Mouse (Mus musculus): ENCODE data around the gene Sim2. TPM values are rescaled to one million over a fixed set of nuclear protein-coding genes. Genes with fewer than 3 reads are reported as not detected.

The Sim2 gene
- total RNA-seq, 2 experiments from 2014 or later: not detected

DNA sequence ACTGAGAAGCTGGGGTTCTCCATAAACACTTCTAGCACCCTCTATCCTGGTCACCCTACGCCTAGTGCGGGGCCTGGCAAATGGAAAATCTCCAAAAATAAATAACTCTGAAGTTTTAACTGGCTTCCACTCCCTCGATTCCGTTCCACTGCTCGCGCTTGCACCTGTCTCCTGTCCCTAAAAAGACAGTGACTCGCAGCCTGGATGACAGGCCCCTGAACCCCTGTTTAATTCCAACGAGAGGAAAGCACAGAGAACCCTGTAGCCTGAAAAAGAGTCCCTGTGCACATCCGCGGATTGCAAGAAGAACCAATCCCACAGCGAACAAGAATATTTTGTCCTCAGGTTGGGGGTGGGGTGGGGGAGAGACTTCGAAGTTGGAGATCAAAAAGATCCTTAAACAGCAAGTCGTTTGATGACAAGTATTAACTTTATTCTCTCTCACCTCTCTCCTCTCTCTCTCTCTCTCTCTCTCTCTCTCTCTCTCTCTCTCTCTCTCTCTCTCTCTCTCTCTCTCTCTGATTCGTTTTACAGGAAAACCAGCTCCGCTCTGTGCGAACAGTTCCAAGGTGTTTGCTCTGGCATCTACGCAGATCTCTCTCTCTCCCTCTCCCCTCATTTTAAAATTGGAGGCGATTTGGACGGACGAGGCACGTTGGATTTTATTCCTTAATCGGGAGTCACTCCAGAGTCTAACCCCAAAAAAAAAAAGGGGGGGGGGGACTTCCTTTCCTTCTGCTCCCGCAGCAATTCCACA, 6.2 kb upstream of the Sim2 start:
- ATAC-seq (ENCODE audit: poor library complexity, severe bottlenecking): no peak

DNA sequence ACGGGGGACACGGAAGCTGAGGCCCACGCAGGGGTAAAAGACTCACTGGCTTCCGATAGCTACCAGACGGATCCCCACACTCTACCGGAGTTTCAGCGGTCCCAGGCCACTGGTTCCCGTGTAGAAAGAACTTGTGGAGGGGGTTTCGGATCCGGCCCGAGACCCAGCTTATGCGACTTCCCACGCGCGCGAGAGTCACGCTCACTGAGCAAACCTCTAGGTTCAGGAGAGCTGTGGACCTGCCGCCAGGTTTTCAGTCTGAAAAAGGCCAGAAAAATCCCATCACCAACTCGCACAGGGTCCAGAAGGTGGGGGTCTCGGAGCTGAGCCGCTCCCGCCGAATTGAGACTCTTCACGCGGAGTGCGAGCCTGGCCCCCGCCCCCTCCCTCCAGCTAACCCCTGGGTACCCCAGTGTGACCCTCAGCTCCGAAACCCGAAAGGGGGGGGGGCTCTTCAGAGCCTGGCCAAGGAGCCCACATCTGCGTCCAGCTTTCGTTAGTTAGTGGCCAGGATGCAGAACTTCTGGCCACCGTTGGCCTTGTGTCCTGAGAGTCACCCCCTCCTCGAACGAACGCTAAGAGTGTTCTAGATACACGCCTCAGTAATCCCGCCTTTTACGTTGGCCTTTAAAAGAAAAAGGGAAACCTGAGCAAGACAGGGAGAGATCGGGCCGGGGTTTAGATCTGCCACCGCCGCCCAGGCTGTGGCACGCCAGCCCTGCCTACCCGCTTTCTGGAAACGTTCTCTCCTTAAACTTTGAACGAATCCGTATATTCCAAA, 5.5 kb upstream of the Sim2 start:
- ATAC-seq (ENCODE audit: poor library complexity, severe bottlenecking): 0 out of 2 replicates have a peak, but pooled peaks have one; percentile 15

DNA sequence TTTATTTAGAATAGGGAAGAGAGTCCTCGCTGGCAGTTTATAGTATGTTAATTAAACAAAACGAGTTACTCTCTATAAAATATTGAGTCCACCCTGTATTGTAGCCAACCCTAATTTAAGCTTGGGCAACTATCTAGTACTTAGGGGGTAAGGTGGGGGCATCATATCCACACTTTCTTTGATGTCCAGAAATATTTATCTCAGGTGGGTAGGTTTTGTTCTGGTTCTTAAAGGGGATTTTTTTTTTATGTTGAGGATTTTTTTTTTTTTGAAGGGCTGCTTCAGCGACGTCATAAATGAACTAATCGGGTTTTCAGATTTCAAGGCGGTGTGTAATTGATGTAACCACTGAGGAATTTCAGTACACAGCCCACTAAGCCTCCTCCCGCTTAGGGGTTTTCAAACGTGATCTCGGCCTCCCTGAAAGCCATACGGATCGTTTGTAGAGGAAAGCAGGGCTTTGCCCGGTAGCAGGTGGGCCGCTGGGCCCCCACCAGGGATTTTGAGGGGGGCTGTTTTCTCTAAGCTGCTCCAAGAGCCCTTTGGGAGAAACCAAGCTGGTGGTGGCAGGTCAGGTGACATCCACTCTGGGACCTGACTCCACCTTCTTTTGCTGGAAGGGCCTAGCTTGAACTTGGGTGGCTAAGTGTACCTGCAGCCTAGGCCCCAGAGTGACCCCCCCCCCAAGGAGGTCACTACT, 4.7 kb upstream of the Sim2 start:
- ATAC-seq (ENCODE audit: poor library complexity, severe bottlenecking): no peak

DNA sequence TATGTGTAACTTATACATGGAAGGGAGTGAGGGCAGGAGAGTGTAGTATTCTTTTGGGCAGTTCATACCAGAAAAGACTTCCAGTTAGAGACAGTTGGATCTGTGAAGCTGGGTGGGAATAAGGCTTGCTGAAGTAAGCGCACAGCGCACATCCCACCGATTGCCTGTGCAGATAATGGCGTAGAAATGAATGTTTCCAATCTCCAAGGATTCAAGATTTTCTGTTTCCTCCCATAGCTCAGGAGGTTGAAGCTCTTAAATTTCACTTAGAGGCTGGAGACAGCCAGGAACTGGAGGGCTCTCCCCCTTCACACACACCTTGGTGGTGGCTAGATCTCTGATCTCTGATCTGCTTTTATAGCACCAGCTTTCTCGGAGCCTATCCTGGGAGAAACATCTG, 3.1 kb upstream of the Sim2 start:
- no peak for ATAC-seq (ENCODE audit: poor library complexity, severe bottlenecking)

DNA sequence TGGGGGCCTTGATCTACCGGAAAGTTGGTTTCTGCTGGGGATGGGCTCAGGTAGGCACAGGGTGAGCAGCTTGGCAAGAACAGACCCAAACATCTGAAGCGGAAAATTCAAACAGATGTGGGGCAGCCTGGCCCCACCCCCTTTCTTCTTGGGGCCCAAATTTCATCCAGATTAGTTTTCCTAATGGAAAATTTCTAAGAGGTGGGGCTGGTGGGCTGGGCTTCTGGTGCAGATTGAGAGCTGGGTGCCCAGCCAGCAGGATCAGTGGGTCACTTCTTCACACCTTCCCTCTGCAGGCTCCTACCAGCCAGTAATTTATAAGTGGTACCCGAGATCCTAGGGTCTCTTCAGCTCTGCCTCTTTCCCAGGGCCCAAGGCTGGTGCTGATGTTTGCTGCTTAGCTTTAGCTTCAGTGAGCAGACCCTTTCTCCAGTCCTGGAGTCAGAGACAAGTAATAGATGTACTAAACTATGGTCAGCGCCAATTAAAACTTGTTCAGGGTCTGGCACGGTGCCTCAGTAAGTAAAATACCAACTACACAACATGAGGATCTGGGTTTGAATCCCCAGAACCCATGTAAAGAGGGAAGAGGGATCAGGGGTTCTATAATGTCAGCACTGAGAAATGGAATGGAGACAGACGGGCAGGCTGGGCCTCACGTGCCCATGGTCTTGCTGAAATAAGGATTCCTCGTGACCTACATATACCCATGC, 2.6 kb upstream of the Sim2 start:
- ATAC-seq (ENCODE audit: poor library complexity, severe bottlenecking): no peak

DNA sequence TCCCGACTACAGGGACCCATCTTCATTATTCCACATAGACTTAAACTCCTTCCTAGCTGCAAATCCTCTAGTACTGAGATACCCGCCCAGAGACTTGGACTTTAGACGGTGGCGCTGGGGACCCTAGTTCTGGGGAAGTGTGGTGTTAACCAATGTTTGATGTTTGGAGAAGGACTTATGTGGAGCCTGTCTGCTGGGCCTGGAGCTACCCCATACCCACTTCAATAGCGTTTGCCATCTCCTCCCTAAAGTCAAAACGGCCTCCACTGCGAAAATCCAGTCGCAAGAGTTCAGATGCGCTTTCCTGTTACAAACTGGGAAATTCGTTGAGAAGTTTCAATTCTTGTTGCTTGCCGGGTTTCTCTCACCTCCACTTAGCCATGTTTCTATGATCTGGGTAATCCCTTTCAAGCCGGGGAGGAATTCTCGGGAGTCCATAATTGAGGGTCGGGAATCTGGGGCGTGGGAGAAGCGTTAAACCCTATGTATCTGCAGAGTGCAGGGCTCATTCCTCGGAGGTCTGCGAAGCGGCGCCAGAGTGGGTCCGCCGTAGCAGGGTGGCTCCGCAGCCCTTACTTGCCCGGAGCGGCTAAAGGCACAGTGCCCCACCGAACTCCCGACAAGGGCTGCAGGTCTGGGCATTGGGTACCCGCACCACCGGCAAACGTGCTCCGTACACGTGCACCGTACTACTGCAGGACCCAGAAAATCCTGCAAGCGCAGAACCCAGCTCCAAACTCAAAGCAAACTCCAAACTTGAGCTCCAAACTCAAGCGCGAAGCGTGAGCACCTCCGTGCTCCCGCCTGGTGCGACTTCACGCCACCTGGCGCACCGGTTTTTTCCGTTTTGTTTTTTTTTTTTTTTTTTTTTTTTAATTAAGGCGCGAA, 1.5 kb upstream of the Sim2 start:
- no peak for ATAC-seq (ENCODE audit: poor library complexity, severe bottlenecking)

DNA sequence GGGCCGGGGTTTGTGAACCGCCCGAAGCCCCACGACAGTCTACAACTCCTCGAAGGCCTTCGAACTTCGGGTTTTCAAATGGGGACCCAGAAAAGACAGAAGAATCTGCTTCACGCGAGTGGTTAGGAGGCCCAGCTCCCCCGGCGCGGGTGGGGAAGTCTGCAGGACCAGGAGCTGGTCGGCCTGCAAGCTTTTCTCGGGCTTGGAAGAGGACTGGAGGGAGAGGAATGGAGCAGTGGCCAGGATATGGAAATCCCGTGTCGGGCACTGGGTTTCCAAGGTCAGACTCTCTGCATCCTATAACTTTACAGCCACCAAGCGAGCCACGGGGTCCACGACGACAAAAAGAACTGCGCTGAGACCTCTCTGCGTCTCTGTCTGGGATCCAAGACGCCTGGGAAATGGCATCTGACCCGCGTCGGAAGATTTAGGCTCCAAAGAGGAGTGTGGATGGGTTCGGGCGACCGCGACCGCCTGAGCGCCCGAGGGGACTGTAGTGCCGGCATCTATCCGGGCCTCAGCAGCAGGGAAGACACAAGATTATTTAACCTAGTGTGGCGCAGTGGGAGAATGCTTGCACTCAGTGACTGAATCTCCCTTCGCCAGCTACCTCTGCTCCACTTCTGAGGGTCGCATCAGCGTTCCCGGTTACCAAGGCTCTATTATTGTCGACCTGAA, 744 bp upstream of the Sim2 start:
- no peak for ATAC-seq (ENCODE audit: poor library complexity, severe bottlenecking)

DNA sequence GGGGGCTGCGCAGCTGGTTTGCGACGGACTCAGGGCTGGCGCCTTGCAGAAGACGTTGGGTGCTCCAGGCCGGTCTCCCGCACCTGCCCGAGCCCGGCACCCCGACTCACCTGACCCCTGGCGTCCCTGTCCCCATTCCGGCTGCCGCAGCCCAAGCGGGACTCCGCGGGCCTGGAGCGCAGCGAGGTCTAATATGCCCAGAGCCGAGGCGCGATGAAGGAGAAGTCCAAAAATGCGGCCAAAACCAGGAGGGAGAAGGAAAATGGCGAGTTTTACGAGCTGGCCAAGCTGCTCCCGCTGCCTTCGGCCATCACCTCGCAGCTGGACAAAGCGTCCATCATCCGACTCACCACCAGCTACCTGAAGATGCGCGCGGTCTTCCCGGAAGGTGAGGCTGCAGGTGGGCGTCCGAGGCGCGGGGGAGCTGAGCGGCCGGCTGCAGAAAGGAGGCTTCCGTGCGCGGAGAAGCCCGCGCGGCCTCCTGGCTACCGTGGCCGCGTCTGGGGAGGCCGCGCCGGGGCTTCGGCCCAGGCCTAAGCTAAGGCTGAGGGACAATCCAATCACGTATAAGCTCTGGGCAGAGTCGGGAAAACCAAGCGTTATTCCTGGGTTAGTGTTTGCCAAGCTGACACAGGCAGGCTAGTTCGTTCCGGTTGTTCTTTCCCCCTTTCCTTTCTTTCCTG, 1.0 kb downstream of the Sim2 start:
- no peak for ATAC-seq (ENCODE audit: poor library complexity, severe bottlenecking)

DNA sequence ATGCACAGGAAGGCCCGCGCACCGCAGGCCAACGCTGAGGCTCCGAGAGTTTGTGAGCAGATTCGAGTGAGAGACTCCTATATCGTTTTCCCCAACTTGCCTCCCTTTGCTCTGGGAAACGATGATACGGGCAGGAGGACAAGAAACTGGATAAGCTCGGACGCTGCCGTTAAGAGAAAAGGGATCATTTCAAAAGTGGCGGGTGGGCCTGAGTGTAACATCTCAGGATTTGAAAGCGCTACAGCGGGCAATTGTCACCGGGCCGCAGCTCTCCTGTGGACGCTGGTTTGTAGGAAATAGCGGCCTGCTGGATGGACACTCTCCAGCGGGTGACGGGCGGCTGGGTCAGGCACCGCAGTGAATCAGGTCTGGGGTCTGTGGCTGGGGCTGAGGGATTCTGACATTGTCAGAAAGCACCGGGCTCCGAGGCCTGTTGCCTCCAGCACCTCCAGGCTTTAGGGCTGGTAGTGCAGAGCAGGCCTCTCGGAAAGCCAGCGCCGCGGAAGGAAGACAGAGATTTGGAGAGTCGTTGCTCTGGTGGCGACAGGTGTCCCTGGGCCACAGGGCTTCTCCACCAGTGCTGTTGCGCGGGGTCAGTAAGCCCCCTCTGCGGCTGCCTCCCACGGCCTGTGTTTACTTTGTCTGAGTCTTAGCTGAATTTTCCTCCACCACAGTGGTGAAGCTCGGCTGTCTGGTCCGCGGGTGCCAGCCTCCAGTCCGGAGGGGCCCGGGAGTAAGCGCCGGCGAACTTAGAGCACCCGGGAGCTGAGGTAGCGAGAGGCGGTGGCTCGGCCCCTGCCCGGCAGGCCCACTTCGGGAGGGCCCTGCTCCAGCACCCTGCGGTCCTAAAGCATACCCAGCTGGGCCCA, 2.2 kb downstream of the Sim2 start:
- no peak for ATAC-seq (ENCODE audit: poor library complexity, severe bottlenecking)

DNA sequence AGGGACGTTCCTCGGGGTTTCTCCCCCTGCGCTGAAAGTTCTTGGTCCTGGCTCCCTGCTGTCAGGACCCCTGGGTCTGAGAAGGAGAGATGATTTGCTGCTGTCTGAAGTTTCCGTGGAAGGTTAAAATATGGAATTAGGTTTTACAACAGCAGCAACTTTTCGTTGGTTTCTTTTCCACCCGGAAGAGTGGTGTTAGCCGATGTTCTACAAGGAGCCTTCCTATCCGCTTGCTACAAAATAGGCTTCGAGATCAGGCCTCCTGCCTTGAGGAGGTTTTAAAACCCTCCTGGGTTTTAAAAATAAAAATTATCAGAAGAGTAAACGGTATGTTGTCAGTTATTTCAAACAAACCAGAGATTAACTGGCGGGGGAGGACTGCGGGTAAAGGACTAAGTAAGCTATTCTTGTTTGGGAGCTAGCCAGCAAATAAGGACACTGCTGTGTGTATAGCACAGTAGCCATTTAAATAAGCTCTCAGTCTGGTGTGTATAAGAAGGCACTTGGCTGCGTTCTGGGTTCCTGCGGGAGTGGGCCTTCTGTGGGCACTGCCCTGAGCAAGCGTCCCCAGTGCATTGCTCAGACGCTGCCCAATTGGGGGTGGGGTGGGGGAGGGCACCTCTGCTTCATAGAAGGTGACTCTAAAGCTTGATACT, 3.0 kb downstream of the Sim2 start:
- no peak for ATAC-seq (ENCODE audit: poor library complexity, severe bottlenecking)

DNA sequence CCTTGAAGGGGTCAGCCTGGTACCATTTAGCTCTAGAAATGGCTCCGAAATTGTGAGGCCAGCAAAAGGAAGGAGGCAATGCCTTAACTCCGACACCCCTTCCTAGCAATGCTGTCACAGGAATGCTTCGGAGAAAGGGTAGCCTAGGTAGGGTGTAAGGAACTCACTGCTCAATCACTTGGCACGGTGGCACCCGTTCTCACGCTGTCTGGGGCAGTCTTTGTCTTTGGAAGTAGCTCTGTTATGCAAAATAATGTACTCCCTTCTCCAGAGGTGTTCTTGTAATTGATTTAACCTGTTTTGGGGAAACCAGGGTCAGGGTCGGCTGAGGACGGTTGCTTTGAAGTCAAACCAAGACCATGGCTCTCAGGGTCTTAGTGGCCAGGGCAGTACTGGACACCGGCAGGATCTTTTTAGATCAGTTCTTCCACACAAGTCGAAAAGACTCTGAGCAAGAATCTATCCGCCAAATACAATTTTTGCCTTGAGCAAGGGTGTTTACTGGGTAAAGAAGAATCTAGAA, 3.6 kb downstream of the Sim2 start:
- ATAC-seq (ENCODE audit: poor library complexity, severe bottlenecking): no peak

DNA sequence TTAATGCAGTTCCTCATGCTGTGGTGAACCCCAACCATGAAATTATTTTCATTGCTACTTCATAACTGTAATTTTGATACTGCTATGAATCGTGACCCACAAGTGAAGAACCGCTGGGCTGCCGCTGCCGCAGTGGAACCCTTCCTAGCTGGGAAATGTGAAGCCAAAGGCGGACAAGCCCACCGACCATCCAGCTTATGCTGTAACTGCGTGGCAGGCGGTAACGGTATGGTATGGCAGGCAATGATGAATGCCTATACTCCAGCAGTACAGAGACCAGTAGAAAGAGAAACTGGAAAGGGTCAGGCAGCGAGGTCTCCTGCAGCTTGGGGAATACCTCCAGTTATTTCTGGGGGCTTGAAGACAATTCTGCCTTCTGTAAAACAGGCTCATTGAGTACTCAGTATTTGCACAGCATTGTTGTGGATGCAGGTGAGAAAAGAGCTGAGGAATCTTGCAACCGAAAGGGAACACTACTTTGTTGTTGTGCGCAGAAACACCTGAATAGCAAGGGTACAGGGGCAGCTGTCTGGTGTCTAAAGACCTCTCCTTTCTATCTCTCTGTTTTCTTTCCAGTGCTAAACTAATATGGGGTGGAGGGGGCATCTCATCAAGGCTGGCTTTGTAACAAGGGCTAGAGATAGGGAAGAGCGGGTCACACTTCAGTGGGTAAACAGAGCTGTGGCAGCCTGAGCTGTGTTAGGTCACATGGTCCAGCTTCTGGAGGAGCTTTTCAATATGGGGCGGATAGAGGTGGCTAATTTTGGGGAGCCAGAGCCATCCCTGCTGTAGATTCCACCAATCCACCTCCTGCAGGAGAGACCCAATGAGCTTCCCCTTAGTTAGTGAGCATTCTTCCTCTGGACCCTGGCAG, 4.3 kb downstream of the Sim2 start:
- no peak for ATAC-seq (ENCODE audit: poor library complexity, severe bottlenecking)

DNA sequence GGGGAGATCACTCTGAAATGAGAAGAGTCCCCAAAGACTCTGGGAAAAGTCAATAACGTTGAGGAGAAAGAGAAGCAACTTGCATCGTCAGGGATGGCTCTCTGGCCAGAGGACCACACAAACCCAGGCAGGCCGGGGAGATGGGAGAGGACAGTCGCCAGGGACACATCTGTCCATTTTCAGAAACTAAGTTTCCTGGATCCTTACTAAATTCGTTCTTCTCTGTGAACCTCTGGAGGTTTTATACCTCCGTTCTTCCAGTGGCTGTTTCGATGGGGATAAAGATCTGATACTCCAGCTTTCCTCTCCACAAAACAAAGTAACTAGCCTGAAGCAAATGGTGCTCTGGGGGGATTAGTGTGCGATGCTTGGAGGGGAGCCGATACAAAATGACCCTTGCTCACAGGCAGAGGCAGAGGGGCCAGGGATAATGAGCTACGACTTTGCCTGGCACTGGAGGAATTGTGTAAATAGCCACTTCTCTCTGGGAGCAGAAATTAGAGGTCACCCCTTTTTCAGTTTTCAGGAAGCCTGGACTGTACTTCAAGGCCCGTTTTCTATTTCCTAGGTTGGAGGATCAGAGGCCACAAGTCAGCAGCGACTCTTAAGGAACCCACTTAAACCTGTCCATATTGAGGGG, 7.9 kb downstream of the Sim2 start:
- ATAC-seq (ENCODE audit: poor library complexity, severe bottlenecking): no peak

DNA sequence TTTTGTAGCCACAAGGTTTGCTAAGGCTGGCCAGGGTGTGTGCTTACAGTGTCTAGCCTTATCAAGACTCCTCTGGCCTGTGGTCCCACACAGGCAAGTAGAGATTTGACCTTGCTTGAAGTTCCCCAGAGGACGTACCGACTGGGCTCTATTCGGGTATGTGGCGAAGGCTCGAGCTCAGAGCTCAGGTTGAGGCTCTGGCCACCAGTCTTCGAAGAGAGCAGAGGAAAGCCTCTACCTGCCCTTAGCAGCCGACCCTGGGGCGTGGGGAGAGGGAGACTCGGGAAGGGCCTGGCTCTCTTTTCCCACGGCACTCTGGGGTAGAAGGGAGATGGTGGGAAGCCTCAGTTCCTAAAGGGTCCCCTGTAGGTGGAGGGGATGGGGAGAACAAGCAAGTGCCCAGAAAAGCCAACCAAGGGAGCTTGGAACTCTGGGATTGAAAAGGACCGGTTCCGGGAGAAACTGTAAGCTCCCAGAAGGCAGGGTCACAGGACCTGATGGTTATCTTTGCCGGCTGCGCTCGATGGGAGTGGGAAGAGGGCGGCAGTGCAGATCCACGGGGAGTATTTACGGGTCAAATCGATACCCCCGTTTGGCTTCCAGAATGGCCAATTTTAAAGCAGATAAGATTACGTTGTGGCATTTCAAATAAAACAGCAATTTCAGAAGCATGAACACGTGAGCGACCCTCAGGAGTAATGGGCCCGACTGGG, 8.6 kb downstream of the Sim2 start:
- ATAC-seq (ENCODE audit: poor library complexity, severe bottlenecking): no peak
